Mouse (Mus musculus): ENCODE data around the gene Evx2. TPM values are rescaled to one million over a fixed set of nuclear protein-coding genes. Genes with fewer than 3 reads are reported as not detected.

The Evx2 gene
- polyA plus RNA-seq, 1 experiment from 2014 or later = 0.69 TPM

DNA sequence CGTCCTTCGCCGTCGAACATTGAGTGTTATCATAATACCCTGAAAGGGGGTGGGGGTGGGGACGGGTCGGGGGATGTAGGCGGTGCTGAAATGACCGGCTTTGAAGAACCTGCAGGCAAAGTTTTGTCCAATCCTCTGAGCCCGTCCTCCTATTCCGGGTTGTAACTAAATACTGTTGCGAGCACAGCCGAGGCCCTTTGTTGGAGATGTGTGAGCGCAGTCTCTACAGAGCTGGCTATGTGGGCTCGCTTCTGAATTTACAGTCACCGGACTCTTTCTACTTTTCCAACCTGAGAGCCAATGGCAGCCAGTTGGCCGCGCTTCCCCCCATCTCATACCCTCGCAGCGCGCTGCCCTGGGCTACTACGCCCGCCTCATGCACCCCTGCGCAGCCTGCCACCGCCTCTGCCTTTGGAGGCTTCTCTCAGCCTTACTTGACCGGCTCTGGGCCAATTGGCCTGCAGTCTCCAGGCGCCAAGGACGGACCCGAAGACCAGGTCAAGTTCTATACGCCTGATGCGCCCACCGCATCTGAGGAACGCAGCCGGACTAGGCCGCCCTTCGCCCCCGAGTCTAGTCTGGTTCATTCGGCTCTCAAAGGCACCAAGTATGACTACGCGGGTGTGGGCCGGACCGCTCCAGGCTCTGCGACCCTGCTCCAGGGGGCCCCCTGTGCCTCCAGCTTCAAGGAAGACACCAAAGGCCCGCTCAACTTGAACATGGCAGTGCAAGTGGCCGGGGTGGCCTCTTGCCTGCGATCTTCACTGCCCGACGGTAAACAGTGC, 15.7 kb upstream of the Evx2 start, which contains the start of gene Hoxd12:
Gene Hoxd12, plus strand, starts transcription at position 133 of the 785 bp plus-strand sequence.
- DNase-seq (ENCODE audit: low spot score) = peak; percentile 38
- Histone ChIP-seq H3K4me3 (ENCODE audit: low read depth, low read length) (peak within 1 kb of the TSS; percentile 15), H3K9me3 (ENCODE audit: control insufficient read depth, low read length) (no peaks in the 10 kb centered on the region), H3K4me1 (ENCODE audit: control insufficient read depth, insufficient read depth, low read length) (0 out of 2 replicates have a peak, but pooled peaks cover 6% of the 10 kb centered on the region), H3K9ac (ENCODE audit: low read length) (no peak within 1 kb of the TSS), H3K27me3 (ENCODE audit: control insufficient read depth, insufficient read depth, low read length) (peaks cover 98% of the 10 kb centered on the region), H3K27ac (ENCODE audit: low read depth, low read length) (no peak within 1 kb of the TSS), H3K4me2 (ENCODE audit: low read depth) (peak within 1 kb of the TSS; percentile 13), H3K36me3 (ENCODE audit: control insufficient read depth, insufficient read depth, low read length) (no peaks in the 10 kb centered on the region)
- WGBS = 1% methylated on average over 47 of the region's 47 CpGs
- no peak for ATAC-seq (ENCODE audit: insufficient read depth, low FRiP score, low TSS enrichment)

- H3K27ac ChIP-seq (ENCODE audit: low read depth, low read length) = no peak overlapping the region
- H3K36me3 ChIP-seq (ENCODE audit: control insufficient read depth, insufficient read depth, low read length) = no peaks in the 10 kb centered on the region
- H3K9ac ChIP-seq (ENCODE audit: low read length) = no peak overlapping the region
- peaks cover 98% of the 10 kb centered on the region for H3K27me3 ChIP-seq (ENCODE audit: control insufficient read depth, insufficient read depth, low read length)
- 0 out of 2 replicates have a peak, but pooled peaks cover 6% of the 10 kb centered on the region for H3K4me1 ChIP-seq (ENCODE audit: control insufficient read depth, insufficient read depth, low read length)
- ATAC-seq (ENCODE audit: insufficient read depth, low FRiP score, low TSS enrichment) (no peak), DNase-seq (ENCODE audit: low spot score) (no peak)
- 1% methylated on average over 24 of the region's 24 CpGs for WGBS
- H3K9me3 ChIP-seq (ENCODE audit: control insufficient read depth, low read length) = no peaks in the 10 kb centered on the region
- no peak overlapping the region for H3K4me2 ChIP-seq (ENCODE audit: low read depth)
- H3K4me3 ChIP-seq (ENCODE audit: low read depth, low read length) = no peak overlapping the region
Observed at GRCm38 (mm10) chr2:74673835-74674425, 14.6 kb upstream of the Evx2 start.

- ATAC-seq (ENCODE audit: insufficient read depth, low FRiP score, low TSS enrichment) = no peak
- no peaks in the 10 kb centered on the region for H3K36me3 ChIP-seq (ENCODE audit: control insufficient read depth, insufficient read depth, low read length)
Observed at GRCm38 (mm10) chr2:74672481-74673362, 13.4 kb upstream of the Evx2 start.

DNA sequence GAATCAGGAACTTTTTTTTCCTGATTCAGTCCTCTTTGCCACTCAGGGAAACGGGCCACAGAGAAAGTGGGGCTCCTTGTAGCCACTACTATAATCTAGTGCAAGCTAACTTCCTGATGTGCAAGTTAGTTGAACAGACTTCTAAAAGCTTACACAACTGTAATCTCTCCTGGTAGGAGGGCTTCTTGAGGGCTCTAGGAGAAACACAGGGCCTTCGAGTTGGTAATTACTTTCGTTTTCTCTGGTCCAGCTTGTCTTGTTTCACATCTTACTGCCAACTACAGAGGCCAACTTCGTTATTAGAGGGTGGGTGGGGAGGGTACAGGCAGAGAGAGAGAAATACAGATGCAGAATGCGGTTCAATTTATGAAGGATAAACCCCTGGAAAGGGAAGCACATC, 12.5 kb upstream of the Evx2 start:
- H3K4me2 ChIP-seq (ENCODE audit: low read depth) = no peak overlapping the region
- H3K27ac ChIP-seq (ENCODE audit: low read depth, low read length) = no peak overlapping the region
- peaks cover 98% of the 10 kb centered on the region for H3K27me3 ChIP-seq (ENCODE audit: control insufficient read depth, insufficient read depth, low read length)
- no peaks in the 10 kb centered on the region for H3K9me3 ChIP-seq (ENCODE audit: control insufficient read depth, low read length)
- H3K36me3 ChIP-seq (ENCODE audit: control insufficient read depth, insufficient read depth, low read length) = no peaks in the 10 kb centered on the region
- no peak overlapping the region for H3K4me3 ChIP-seq (ENCODE audit: low read depth, low read length)
- DNase-seq (ENCODE audit: low spot score) (no peak), ATAC-seq (ENCODE audit: insufficient read depth, low FRiP score, low TSS enrichment) (no peak)
- no peak overlapping the region for H3K9ac ChIP-seq (ENCODE audit: low read length)
- WGBS = 3% methylated on average over 5 of the region's 5 CpGs
- 0 out of 2 replicates have a peak, but pooled peaks cover 6% of the 10 kb centered on the region for H3K4me1 ChIP-seq (ENCODE audit: control insufficient read depth, insufficient read depth, low read length)

More at GRCm38 (mm10) chr2:74672481-74673362, 13.4 kb upstream of the Evx2 start:
- DNase-seq (ENCODE audit: low spot score) = peak; percentile 88
- peaks cover 98% of the 10 kb centered on the region for H3K27me3 ChIP-seq (ENCODE audit: control insufficient read depth, insufficient read depth, low read length)
- no peaks in the 10 kb centered on the region for H3K9me3 ChIP-seq (ENCODE audit: control insufficient read depth, low read length)
- no peak overlapping the region for H3K27ac ChIP-seq (ENCODE audit: low read depth, low read length)
- H3K4me1 ChIP-seq (ENCODE audit: control insufficient read depth, insufficient read depth, low read length) = 0 out of 2 replicates have a peak, but pooled peaks cover 6% of the 10 kb centered on the region
- H3K4me3 ChIP-seq (ENCODE audit: low read depth, low read length) = peak overlapping the region; percentile 19; the same call in 1 of the 2 replicates
- no peak overlapping the region for H3K9ac ChIP-seq (ENCODE audit: low read length)
- WGBS = under 1% methylated on average over 39 of the region's 40 CpGs
- H3K4me2 ChIP-seq (ENCODE audit: low read depth) = peak overlapping the region; percentile 44

GRCm38 (mm10) chr2:74670632-74671188, 11.4 kb upstream of the Evx2 start:
- Histone ChIP-seq H3K4me2 (ENCODE audit: low read depth) (no peak overlapping the region), H3K9ac (ENCODE audit: low read length) (no peak overlapping the region), H3K27ac (ENCODE audit: low read depth, low read length) (no peak overlapping the region), H3K4me1 (ENCODE audit: control insufficient read depth, insufficient read depth, low read length) (0 out of 2 replicates have a peak, but pooled peaks cover 6% of the 10 kb centered on the region), H3K27me3 (ENCODE audit: control insufficient read depth, insufficient read depth, low read length) (peaks cover 97% of the 10 kb centered on the region), H3K36me3 (ENCODE audit: control insufficient read depth, insufficient read depth, low read length) (no peaks in the 10 kb centered on the region), H3K9me3 (ENCODE audit: control insufficient read depth, low read length) (no peaks in the 10 kb centered on the region), H3K4me3 (ENCODE audit: low read depth, low read length) (no peak overlapping the region)
- no peak for ATAC-seq (ENCODE audit: insufficient read depth, low FRiP score, low TSS enrichment)
- DNase-seq (ENCODE audit: low spot score) = peak; percentile 31
- WGBS = 2% methylated on average over 3 of the region's 3 CpGs

- DNase-seq (ENCODE audit: low spot score) (peak; percentile 41), ATAC-seq (ENCODE audit: insufficient read depth, low FRiP score, low TSS enrichment) (no peak)
- no peaks in the 10 kb centered on the region for H3K9me3 ChIP-seq (ENCODE audit: control insufficient read depth, low read length)
- no peak overlapping the region for H3K27ac ChIP-seq (ENCODE audit: low read depth, low read length)
- H3K4me2 ChIP-seq (ENCODE audit: low read depth) = no peak overlapping the region
- H3K36me3 ChIP-seq (ENCODE audit: control insufficient read depth, insufficient read depth, low read length) = no peaks in the 10 kb centered on the region
- WGBS = 1% methylated on average over 14 of the region's 14 CpGs
- H3K4me1 ChIP-seq (ENCODE audit: control insufficient read depth, insufficient read depth, low read length) = 0 out of 2 replicates have a peak, but pooled peaks cover 4% of the 10 kb centered on the region
- H3K4me3 ChIP-seq (ENCODE audit: low read depth, low read length) = no peak overlapping the region
- peaks cover 96% of the 10 kb centered on the region for H3K27me3 ChIP-seq (ENCODE audit: control insufficient read depth, insufficient read depth, low read length)
- no peak overlapping the region for H3K9ac ChIP-seq (ENCODE audit: low read length)
Observed at GRCm38 (mm10) chr2:74669650-74670235, 10.4 kb upstream of the Evx2 start.

DNA sequence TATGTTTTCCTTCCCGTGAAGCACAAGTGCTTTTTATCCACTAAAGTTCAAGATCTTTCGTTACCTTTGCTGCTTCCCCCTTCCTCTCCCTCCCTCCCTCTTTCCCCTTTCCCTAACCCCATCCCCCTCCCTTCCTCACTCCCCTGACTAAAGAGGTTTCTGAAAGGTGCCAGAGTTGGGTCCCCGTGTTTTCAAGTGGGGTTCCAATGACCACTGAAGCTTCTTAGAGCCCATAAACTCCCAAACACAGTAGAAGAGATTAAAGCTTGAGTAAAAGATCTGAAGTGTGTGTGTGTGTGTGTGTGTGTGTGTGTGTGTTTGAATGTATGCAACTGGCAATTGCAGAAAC, 9.8 kb upstream of the Evx2 start:
- Histone ChIP-seq H3K9me3 (ENCODE audit: control insufficient read depth, low read length) (no peaks in the 10 kb centered on the region), H3K27ac (ENCODE audit: low read depth, low read length) (no peak overlapping the region), H3K4me1 (ENCODE audit: control insufficient read depth, insufficient read depth, low read length) (0 out of 2 replicates have a peak, but pooled peaks cover 4% of the 10 kb centered on the region), H3K4me3 (ENCODE audit: low read depth, low read length) (no peak overlapping the region), H3K36me3 (ENCODE audit: control insufficient read depth, insufficient read depth, low read length) (no peaks in the 10 kb centered on the region), H3K9ac (ENCODE audit: low read length) (no peak overlapping the region), H3K27me3 (ENCODE audit: control insufficient read depth, insufficient read depth, low read length) (peaks cover 96% of the 10 kb centered on the region), H3K4me2 (ENCODE audit: low read depth) (peak overlapping the region; percentile 7; the same call in 1 of the 2 replicates)
- 0% methylated on average over 3 of the region's 3 CpGs for WGBS
- DNase-seq (ENCODE audit: low spot score) = peak; percentile 27
- no peak for ATAC-seq (ENCODE audit: insufficient read depth, low FRiP score, low TSS enrichment)
